Mouse (Mus musculus) B cell, adult (primary cell): ENCODE results near the gene Smtnl2. TPM values are rescaled to one million over a fixed set of nuclear protein-coding genes. Genes with fewer than 3 reads are reported as not detected.

Source experiments
- total RNA-seq: library from RNA; stranded (reverse); gene quantifications from 4 replicates; pipeline ENCODE4 v1.2.4, GENCODE M21; 2023; ENCODE audit not compliant: inconsistent age

Smtnl2 gene
- 0.48 to 0.69 TPM (median 0.51 TPM) in 3 of 4 replicates, not detected in the other for total RNA-seq

GRCm38 (mm10) chr11:72411093-72411921 is at the start of gene Smtnl2:
Gene Smtnl2 (minus strand): TSS chr11:72411713.

DNA sequence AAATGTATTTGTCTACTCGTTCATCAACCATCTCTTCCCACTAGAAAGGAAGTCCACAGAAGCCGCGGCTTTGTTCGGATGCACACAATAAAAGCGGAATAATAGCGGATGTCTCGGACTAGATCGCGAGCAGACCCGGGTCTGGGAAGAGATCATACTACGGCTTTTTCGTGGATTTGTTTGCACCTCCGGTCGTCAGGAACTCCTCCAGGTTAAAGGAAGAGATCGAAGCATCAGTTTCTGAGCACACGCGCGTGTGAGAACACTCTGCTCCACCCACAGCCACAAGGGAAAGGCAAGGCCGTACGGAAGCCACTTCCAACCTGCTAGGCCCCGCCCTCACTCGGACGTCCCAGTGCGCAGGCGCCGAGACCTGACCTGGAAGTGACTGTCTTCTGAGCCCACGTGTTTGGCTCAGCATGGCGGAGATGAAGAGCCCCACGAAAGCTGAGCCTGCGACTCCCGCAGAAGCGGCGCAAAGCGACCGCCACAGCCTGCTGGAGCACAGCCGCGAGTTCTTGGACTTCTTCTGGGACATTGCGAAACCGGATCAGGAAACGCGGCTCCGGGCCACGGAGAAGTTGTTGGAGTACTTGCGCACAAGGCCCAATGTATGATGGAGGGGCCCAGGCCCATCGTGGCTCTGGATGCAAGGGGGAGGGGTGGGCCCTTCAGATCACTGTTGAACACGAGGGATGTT is 29.6 kb upstream of the Smtnl2 start, which contains the start of gene Mybbp1a:
TSS of gene Mybbp1a (plus strand) at position 391 of the 700 bp plus-strand sequence.

GRCm38 (mm10) chr11:72434963-72435693 is 23.6 kb upstream of the Smtnl2 start, which contains the start of gene Ggt6:
Gene Ggt6 (plus strand): TSS chr11:72435526.

GRCm38 (mm10) chr11:72362347-72362741 is 49.2 kb downstream of the Smtnl2 start, which contains the start of gene Tekt1:
Gene Tekt1 (minus strand): TSS chr11:72362442.

Other genes starting within 250 kb of the Smtnl2 start
- gene Gm43951, start 204.9 kb downstream of the Smtnl2 start, total RNA-seq: 0.39 to 1.5 TPM (median 1.3 TPM) in 4 replicates
- 11.9 to 15.6 TPM (median 13.2 TPM) in 4 replicates for gene 4933427D14Rik, start 204.3 kb downstream of the Smtnl2 start, total RNA-seq
- 26.7 to 36.4 TPM (median 29.0 TPM) in 4 replicates for gene Txndc17, start 204.2 kb downstream of the Smtnl2 start, total RNA-seq
- 37.0 to 44.4 TPM (median 38.9 TPM) in 4 replicates for gene Med31, start 196.1 kb downstream of the Smtnl2 start, total RNA-seq
- not detected in 4 replicates for gene Slc13a5, start 144.5 kb downstream of the Smtnl2 start, total RNA-seq
- gene Xaf1, start 110.1 kb downstream of the Smtnl2 start, total RNA-seq: 37.8 to 60.0 TPM (median 46.9 TPM) in 4 replicates
- gene Fbxo39, start 97.3 kb downstream of the Smtnl2 start, total RNA-seq: not detected in 4 replicates
- gene Tekt1, start 49.3 kb downstream of the Smtnl2 start, total RNA-seq: not detected in 4 replicates
- gene Ggt6, start 23.8 kb upstream of the Smtnl2 start, total RNA-seq: not detected in 4 replicates
- gene Mybbp1a, start 29.6 kb upstream of the Smtnl2 start, total RNA-seq: 169 to 183 TPM (median 175 TPM) in 4 replicates
- gene Spns2, start 78.2 kb upstream of the Smtnl2 start, total RNA-seq: 45.7 to 47.9 TPM (median 47.1 TPM) in 4 replicates
- gene Spns3, start 138.8 kb upstream of the Smtnl2 start, total RNA-seq: 11.4 to 13.9 TPM (median 12.9 TPM) in 4 replicates
- gene Ube2g1, start 195.6 kb upstream of the Smtnl2 start, total RNA-seq: 33.3 to 37.1 TPM (median 35.0 TPM) in 4 replicates